Mouse (Mus musculus): ENCODE results near the gene Cox4i1. TPM values are rescaled to one million over a fixed set of nuclear protein-coding genes. Genes with fewer than 3 reads are reported as not detected.

The Cox4i1 gene
- 197 TPM for polyA plus RNA-seq (2015; fragmentation: Illumina TruSeq; extraction: RNeasy Lipid Tissue Mini Kit (QIAGEN cat#74804); ENCODE audit: insufficient read depth, low read depth, low replicate concordance)

DNA sequence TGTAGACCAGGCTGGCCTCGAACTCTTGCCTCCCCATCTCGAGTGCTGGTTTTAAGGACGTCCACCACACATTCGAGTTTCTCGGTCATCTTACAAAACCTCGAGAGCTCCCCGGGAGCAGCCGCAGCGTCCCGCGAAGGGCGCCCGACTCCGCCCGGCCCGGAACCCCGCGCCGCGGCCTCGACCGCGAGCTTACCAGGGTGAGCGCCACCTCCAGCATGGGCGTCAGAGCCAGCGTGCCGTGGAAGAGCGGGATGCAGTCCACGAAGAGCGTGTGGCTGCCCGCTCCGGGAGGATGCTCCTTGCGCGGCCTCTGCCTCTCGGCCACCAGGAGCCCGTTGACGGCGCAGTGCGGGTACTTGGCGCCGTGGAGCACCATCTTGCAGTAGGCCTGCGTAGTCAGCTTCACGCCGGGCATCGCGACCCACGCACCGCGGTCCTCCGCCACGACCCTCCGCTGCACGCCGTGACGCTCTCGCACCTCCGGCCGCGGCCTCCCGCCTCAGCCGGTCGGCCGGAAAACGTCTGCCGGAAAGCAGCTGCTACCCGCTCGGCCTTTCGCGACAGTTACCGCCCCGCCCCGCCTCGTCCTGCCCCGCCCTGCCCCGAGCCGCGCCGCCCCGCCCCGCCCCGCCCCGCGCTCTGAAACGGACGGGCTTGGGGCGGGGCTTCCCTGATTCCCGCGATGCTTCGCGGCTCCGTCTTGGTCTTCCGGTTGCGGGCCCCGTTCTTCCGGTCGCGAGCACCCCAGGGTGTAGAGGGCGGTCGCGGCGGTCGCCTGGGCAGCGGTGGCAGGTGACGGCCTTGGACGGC, at the start of gene Cox4i1, which contains the start of gene Gm27021:
TSS of gene Cox4i1 (plus strand) at position 662 of the 813 bp plus-strand sequence.
TSS of gene Gm27021 (minus strand) at position 519 of the 813 bp plus-strand sequence.

DNA sequence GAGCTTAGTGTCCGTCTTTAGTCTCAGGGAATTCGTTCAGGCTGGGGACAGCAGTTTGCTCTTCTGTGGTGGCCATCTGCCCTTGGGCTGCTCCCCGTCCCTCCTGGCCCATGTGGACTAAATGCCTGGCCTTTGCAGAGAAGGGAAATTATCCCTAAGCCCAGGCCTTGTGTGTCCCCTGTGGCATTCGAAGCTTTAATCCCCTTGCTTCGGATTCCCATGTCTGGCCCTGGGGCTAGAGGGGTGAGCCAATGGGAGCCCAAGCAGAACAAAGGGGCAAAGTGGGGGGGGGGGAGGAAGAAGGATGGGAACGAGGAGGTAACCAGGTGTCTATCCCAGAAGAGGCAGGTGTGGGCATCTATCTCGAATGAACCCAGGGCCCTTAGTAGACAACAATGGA, 20.5 kb upstream of the Cox4i1 start, which contains the start of gene 1190005I06Rik:
TSS of gene 1190005I06Rik (minus strand) at position 101 of the 400 bp plus-strand sequence.

DNA sequence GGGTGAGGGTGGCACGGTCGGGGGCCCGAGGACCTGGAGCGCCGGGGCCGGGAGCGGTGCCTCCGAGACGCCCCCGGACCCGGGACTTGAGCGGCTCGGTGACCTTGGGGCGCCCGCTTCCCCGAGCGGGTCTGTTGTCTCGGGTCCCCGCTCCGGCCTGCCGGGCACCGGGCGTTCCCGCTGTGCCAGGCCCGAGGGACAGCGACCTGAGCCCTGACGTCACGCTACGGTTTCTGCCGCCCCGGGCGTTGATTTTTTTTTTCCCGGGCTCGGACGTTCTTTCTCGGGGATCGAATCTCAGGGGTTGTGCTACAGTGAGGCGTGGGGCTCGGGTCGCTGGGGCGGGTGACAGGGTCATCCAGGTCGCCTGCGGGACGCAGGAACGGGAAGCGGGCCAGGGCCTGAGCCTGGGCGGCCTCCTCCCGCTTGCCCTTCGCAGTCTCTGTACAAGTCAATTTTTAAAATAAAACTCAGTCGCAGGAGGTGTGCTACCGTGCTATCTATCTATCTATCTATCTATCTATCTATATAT, 418 bp downstream of the Cox4i1 start, which contains the start of gene Emc8:
TSS of gene Emc8 (minus strand) at position 200 of the 532 bp plus-strand sequence.

Other genes starting within 250 kb of the Cox4i1 start
- gene Gins2, start 78.9 kb upstream of the Cox4i1 start, polyA plus RNA-seq (2015; fragmentation: Illumina TruSeq; extraction: RNeasy Lipid Tissue Mini Kit (QIAGEN cat#74804); ENCODE audit: insufficient read depth, low read depth, low replicate concordance): not detected
- 3.5 TPM for gene 1190005I06Rik, start 20.6 kb upstream of the Cox4i1 start, polyA plus RNA-seq (2015; fragmentation: Illumina TruSeq; extraction: RNeasy Lipid Tissue Mini Kit (QIAGEN cat#74804); ENCODE audit: insufficient read depth, low read depth, low replicate concordance)
- gene Gm27021, start 143 bp upstream of the Cox4i1 start, polyA plus RNA-seq (2015; fragmentation: Illumina TruSeq; extraction: RNeasy Lipid Tissue Mini Kit (QIAGEN cat#74804); ENCODE audit: insufficient read depth, low read depth, low replicate concordance): not detected
- 5.4 TPM for gene Emc8, start 351 bp downstream of the Cox4i1 start, polyA plus RNA-seq (2015; fragmentation: Illumina TruSeq; extraction: RNeasy Lipid Tissue Mini Kit (QIAGEN cat#74804); ENCODE audit: insufficient read depth, low read depth, low replicate concordance)
- 1.6 TPM for gene Irf8, start 68.1 kb downstream of the Cox4i1 start, polyA plus RNA-seq (2015; fragmentation: Illumina TruSeq; extraction: RNeasy Lipid Tissue Mini Kit (QIAGEN cat#74804); ENCODE audit: insufficient read depth, low read depth, low replicate concordance)